Mouse (Mus musculus): ENCODE measurements at regions not wholly inside any gene's neighbourhood (a gene's known extent, or its start where the extent isn't known, plus 50 kb on each side); places are given as distances from the start of the nearest gene placed in this dataset.

- TF ChIP-seq CTCF (IDR thresholded peaks at IDR 0.05; ENCODE audit: low read depth) (no peak), EP300 (IDR thresholded peaks at IDR 0.05; ENCODE audit: low read depth) (no peak)
These were observed 187.9 kb upstream of the Egfl6 start for GRCm38 (mm10) chrX:166773408-166773854.

All from heart, postnatal 0 days (tissue).